Mouse (Mus musculus) Patski (cell line): ENCODE measurements around the gene S100a11. TPM values are rescaled to one million over a fixed set of nuclear protein-coding genes. Genes with fewer than 3 reads are reported as not detected.
"Not testable (repeated sequence)": the region's sequence is repeated elsewhere in the genome, so short reads cannot be mapped to it uniquely, and the experiment has no call there.

Experiments
- ATAC-seq: fragments of 100-300 bp; one replicate; pipeline ENCODE4 v1.8.0; 2021
- CTCF ChIA-PET: fragments of 350-600 bp; sonication (Branson Sonifier 250); formaldehyde crosslinking; loops from one replicate; lab custom pipeline; 2022; ENCODE audit warnings: inconsistent platforms; lab: Charles Lee
- POLR2A ChIA-PET: fragments of 350-600 bp; sonication (Branson Sonifier 250); formaldehyde crosslinking; loops from one replicate; lab custom pipeline; 2022; ENCODE audit warnings: antibody characterized with exemption, inconsistent platforms; lab: Charles Lee
- DNase-seq: peaks from one replicate; pipeline ENCODE4 v3.0.0-alpha.2; 2011; ENCODE audit warnings: low read depth, low spot score
- H3K27me3 ChIP-seq: fragments of 371-371 bp; one replicate; pipeline ENCODE4 v1.5.1; 2021
- CTCF ChIP-seq: fragments of 100-300 bp; IDR thresholded peaks from one replicate; pipeline ENCODE4 v1.5.1; 2021
- in situ Hi-C: fragments of 300-500 bp; cut with MboI; formaldehyde crosslinking; loops from 3 replicates; pipeline ENCODE4 v1.11.1; 2018; ENCODE audit warnings: low pct_unique_long_range_greater_than_20kb, mixed read lengths
- polyA plus RNA-seq: library from polyadenylated mRNA; unstranded; gene quantifications from one replicate; pipeline ENCODE4 v1.2.3, GENCODE M21; 2021

The S100a11 gene
- polyA plus RNA-seq: 3,178 TPM

DNA sequence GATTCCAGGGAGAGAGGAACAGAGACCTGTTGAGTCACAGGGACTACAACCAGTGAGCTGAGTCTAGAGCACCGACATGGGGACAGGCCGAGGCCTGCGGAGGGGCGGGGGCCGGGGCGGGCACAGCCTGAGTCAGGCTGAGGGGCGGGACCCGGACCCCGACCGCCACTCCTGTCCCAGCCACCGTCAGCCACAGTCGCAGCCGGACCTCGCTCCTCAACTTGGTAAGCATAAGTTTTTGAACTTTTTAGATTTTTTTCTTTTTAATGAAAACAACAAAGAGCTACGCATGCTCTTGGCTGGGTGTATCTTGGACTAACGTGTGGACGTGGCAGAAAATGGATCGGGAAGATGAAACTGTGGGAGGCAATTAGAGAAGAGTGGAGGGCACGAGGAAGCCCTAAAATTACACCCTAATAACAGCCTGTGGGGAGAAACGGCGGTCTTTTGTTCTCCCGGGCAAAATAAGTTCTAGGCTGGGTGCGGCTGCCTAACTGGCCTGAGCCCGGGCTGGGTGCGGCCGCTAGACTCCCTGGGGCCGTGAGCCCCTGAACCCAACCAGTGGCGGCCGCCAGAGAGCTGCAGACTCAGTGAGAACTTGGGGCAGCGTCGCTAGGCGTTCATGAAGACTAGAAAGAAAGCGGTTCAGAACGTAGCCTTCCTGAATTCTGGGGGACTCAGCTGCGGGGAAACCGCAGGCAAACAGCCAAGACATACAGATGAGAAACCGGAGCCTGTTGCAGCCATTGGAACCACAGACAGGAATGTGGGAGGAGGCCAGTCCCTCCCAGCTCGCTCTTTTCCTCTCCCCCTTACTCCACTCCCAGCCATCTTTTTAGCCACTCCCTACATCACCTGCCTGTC is at the start of gene S100a11:
Gene S100a11, plus strand, starts transcription at position 159 of the 864 bp plus-strand sequence.
- H3K27me3 ChIP-seq: no peaks in the 10 kb centered on the region
- POLR2A ChIA-PET: interaction anchor here (0.5 to 1.5 kb wide), 12 partner anchors 8 to 110 kb away, joined by 3 to 7 read pairs (median 3); no protein-coding TSS in a partner anchor
- TF ChIP-seq CTCF: no peak
- peak; percentile 92 for ATAC-seq
- in situ Hi-C loops: no loop called here
- peak; percentile 82 for DNase-seq
- CTCF ChIA-PET: interaction anchor here (1.0 to 22.8 kb wide), 13 partner anchors 10 to 159 kb away, joined by 3 to 225 read pairs (median 9); no protein-coding TSS in a partner anchor

DNA sequence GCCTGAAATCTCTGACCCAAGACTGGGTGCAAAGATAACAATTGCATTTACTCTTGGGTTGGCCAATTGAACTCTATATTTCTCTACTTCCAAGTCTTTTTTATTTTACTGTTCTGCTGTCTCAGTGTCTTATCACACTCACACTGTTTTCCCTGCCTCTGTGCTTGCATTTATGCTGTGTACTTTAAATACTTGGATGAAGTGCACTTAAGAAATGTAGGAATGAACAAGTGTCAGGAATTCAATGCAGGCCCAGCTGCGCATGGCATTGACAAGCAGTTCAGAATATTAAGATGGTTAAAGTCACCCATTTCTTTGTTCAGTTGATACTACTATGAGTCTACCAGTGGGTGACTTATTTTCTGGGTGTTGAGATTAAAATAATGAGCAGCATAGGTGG is 40.2 kb upstream of the S100a11 start:
- POLR2A ChIA-PET: no interaction called here
- H3K27me3 ChIP-seq: peaks cover 7% of the 10 kb centered on the region
- ATAC-seq (no peak), DNase-seq (no peak)
- CTCF ChIA-PET: interaction anchor here (1.2 kb wide), 1 partner anchor 14 kb away, joined by 4 read pairs; no protein-coding TSS in a partner anchor
- TF ChIP-seq CTCF: no peak
- in situ Hi-C loops: no loop called here

DNA sequence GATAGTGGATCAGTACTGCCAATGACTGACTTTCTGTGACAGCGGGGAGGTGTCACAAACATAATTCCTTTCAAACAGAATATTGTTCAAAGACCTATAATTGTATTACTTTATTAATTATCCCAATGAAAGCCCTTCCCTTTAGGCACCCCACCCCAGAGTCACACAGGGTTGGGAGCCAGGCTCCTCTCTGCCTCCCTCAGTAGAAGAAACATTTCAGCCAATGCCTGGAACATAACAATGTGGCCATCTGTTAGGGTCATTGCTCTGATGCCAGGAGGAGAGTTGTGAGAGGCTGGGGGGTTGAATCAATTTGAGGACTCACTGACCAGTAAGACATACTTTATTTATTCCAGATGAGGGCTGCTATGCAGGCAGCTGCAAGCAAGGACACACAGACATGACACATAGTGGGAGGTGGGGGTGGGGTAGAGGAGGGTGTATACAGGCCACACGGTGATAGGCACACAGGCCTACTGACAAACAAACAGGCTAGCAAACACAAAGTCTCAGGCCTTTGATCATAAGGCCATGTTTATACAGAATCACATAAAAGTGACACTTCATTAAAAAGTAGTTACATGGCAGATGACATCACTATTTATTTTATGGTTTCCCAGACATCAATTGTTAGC is 38.2 kb upstream of the S100a11 start:
- no peak for TF ChIP-seq CTCF
- in situ Hi-C loops: no loop called here
- CTCF ChIA-PET: no interaction called here
- peaks cover 3% of the 10 kb centered on the region for H3K27me3 ChIP-seq
- ATAC-seq (no peak), DNase-seq (no peak)
- POLR2A ChIA-PET: interaction anchor here (0.6 kb wide), 1 partner anchor 59 kb away, joined by 3 read pairs; no protein-coding TSS in a partner anchor

DNA sequence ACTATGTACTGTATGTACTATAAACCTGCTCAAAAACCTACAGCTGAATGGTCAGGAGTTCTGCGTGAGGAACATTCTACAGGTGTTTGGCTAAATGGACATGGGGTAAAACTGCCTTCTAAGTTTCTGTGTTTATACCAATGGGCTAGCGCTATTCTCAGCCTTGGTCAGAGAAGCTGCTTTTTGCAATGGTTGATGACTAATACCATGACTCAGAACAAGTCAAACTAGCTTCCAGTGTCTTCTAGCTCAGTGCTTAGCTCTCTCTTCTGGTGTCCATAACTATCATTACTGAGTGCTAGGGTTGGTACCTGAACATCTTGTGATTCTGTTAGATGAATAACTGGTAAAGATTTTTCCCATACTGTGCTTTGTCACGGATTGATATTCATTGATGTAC is 34.7 kb upstream of the S100a11 start:
- POLR2A ChIA-PET: no interaction called here
- H3K27me3 ChIP-seq: peaks cover 3% of the 10 kb centered on the region
- TF ChIP-seq CTCF: no peak
- in situ Hi-C loops: no loop called here
- ATAC-seq (peak; percentile 94), DNase-seq (no peak)
- CTCF ChIA-PET: interaction anchor here (1.1 to 2.5 kb wide), 6 partner anchors 9 to 124 kb away, joined by 3 to 15 read pairs (median 4); no protein-coding TSS in a partner anchor

DNA sequence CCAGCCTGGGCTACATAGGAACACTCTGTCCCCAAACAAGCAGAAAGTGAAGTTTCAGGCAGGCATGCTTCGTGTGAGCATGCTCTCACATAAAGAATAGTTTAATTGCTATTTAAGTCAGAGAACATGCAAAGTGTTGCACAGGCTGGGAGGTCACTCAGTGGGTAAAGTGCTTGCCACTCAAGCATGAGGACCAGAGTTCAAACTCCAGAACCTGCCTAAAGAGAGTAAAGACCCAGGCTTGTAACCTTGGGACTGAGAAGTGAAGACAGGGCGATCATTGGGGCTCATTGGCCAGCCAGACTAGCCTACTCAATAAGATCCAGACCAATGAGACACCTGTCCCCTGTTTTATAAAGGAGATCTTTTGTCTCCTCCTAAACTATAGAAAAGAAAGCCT is 31.7 kb upstream of the S100a11 start:
- no peak for DNase-seq
- POLR2A ChIA-PET: no interaction called here
- CTCF ChIA-PET: interaction anchor here (8.7 kb wide), 1 partner anchor 125 kb away, joined by 133 read pairs; no protein-coding TSS in a partner anchor
- TF ChIP-seq CTCF: no peak
- no peak for ATAC-seq
- H3K27me3 ChIP-seq: no peaks in the 10 kb centered on the region
- in situ Hi-C loops: no loop called here

DNA sequence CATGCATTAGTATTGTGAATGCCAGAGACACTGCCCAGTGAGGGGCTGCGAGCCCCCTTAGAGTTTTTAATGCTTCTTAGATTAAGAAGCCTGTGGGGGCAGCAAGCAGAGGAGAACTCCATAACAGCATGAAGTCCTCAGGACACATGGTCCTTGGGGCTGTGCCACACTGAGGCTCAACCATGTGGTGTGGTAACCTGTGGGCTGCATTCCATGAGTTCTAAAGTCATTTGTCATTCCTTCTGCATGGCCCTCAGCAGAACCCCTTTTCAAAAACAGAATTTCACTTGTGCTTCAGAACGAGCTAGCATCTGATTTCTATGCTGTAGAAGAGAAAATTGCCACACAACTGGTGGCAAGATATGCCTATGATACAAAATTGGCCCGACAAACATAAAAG is 28.1 kb upstream of the S100a11 start:
- no peak for DNase-seq
- peak; percentile 24 for ATAC-seq
- TF ChIP-seq CTCF: no peak
- ChIA-PET CTCF (interaction anchor here (0.7 to 11.9 kb wide), 11 partner anchors 9 to 359 kb away, joined by 3 to 225 read pairs (median 7); partner anchors contain the start of gene S100a11), POLR2A (interaction anchor here (0.6 kb wide), 1 partner anchor 37 kb away, joined by 3 read pairs; no protein-coding TSS in a partner anchor)
- H3K27me3 ChIP-seq: no peaks in the 10 kb centered on the region
- in situ Hi-C loops: loop anchor here (5.0 kb wide), 3 partner anchors 85 to 380 kb away; no protein-coding TSS in a partner anchor

DNA sequence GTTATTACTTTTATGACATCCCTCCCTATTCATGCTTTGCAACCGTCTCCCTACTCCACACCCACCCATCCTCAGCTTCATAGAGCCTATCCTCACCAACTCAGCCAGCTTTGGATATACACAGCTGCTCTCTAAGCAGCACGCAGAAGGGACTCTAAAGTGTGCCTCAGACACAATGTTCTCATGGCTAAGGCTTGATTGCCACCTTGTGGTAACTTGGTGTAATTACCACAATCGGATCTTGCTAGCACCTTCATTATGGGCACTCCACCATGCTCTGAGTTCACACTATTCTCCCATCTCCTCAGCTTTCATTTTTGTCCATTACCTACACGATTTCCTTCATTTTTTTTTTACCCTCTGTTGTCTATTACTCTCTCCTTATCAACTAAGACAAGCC is 26.3 kb upstream of the S100a11 start:
- in situ Hi-C loops: loop anchor here (5.0 kb wide), 3 partner anchors 87 to 382 kb away; no protein-coding TSS in a partner anchor
- CTCF ChIA-PET: interaction anchor here (0.7 to 11.9 kb wide), 29 partner anchors 8 to 381 kb away, joined by 3 to 225 read pairs (median 5); partner anchors contain the start of genes S100a10 and S100a11

DNA sequence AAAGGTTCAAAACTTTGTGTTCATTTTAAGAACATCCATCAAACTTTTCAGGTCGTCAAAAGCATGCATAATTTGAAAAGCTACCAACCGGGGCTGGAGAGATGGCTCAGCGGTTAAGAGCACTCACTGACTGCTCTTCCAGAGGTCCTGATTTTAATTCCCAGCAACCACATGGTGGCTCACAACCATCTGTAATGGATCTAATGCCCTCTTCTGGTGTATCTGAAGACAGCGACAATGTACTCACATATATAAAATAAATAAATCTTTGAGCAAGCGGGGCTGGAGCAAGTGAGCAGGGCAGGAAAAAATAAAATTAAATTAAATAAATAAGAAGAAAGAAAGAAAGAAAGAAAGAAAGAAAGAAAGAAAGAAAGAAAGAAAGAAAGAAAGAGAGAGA is 25.5 kb upstream of the S100a11 start:
- H3K27me3 ChIP-seq, ATAC-seq, DNase-seq: not testable (repeated sequence)
- CTCF ChIA-PET: interaction anchor here (0.7 to 11.9 kb wide), 23 partner anchors 9 to 366 kb away, joined by 3 to 225 read pairs (median 5); partner anchors contain the start of genes S100a10 and S100a11
- in situ Hi-C loops: loop anchor here (5.0 kb wide), 3 partner anchors 87 to 382 kb away; no protein-coding TSS in a partner anchor
- POLR2A ChIA-PET: interaction anchor here (0.5 to 1.1 kb wide), 2 partner anchors 18 to 129 kb away, joined by 3 read pairs; no protein-coding TSS in a partner anchor
- TF ChIP-seq CTCF: peak; percentile 81

More for the DNA sequence above, 26.3 kb upstream of the S100a11 start:
- H3K27me3 ChIP-seq: no peaks in the 10 kb centered on the region
- ATAC-seq (peak; percentile 83), DNase-seq (peak; percentile 76)
- POLR2A ChIA-PET: interaction anchor here (1.1 kb wide), 1 partner anchor 128 kb away, joined by 3 read pairs; no protein-coding TSS in a partner anchor
- TF ChIP-seq CTCF: peak; percentile 95

DNA sequence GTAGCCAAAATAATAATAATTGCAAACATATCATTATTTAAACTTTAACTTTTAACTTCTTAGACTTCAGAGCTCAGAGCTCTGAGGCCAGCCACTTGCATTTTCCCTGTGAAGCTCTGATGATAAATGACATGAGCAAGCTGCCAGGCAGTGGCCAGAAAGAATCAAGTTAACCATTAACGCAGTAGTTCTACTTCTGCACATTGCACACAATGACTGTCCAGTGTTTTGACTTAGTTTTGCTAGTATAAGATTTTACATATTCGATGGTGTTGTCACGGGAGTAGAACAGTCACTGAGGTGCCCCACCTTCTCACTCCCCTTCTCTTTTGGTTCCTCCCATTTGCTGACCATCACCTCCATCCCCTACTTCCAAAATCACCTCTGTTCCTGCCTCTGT is 23.2 kb upstream of the S100a11 start:
- H3K27me3 ChIP-seq: no peaks in the 10 kb centered on the region
- ATAC-seq (peak; percentile 51), DNase-seq (peak; percentile 53)
- ChIA-PET POLR2A (interaction anchor here (1.5 kb wide), 1 partner anchor 24 kb away, joined by 3 read pairs; no protein-coding TSS in a partner anchor), CTCF (interaction anchor here (1.0 to 11.9 kb wide), 7 partner anchors 12 to 136 kb away, joined by 3 to 225 read pairs (median 8); partner anchors contain the start of gene S100a11)
- TF ChIP-seq CTCF: no peak
- in situ Hi-C loops: no loop called here
